Mouse (Mus musculus): ENCODE measurements at regions not wholly inside any gene's neighbourhood (a gene's known extent, or its start where the extent isn't known, plus 50 kb on each side); places are given as distances from the start of the nearest gene placed in this dataset.

DNA sequence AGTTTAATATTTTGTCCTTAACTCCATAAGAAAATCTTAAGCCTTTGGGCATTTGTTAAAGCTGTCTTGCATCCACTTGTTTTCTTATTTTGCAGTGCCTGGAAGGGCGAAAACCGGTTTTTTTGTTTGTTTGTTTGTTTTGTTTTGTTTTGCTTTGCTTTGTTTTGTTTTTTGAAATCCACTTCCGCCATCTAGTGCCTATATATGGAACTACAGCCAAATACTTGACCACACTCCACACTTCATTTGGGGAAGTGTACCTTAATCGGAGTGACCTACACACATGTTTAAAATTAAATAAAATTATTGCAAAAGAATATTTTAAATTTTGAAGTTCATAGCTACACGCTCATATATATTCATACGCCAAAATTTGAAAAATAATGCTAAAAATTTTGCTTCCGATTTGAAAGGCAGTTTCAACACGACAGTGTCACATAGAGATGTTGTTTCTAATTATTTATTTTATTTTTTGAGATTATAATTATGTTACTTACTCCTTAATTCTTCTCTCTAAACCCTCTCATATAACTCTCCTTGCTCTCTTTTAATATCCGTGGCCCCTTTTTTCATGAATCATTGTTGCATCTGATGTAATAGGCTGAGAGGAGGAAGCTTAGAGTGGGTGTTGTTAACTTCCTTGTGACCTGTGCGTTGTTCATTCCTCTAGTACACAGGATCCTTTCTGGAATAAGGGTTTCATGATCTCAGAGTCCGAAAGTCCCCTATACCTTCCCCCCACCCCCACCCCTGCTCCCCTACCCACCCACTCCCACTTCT lies 205.4 kb upstream of the Pof1b start:
- H3K36me3 ChIP-seq (ENCODE audit: insufficient read depth, low read length), result no peaks in the 10 kb centered on the region
- 37% methylated on average over 11 of the region's 11 CpGs for WGBS
- H3K4me2 ChIP-seq (replicated peaks; ENCODE audit: low read depth, low read length), result no peak overlapping the region
- H3K27ac ChIP-seq (ENCODE audit: low read length), result no peak overlapping the region
- no peak overlapping the region for H3K9ac ChIP-seq (replicated peaks; ENCODE audit: low read depth)
- DNase-seq (ENCODE audit: low spot score) (peak; percentile 13), ATAC-seq (no peak)
- no peaks in the 10 kb centered on the region for H3K27me3 ChIP-seq (replicated peaks; ENCODE audit: insufficient read depth, low read length)
- no peak for TF ChIP-seq EP300 (IDR thresholded peaks at IDR 0.05)
- TF ChIP-seq CTCF (IDR thresholded peaks at IDR 0.05), result peak; percentile 67
- H3K4me3 ChIP-seq (ENCODE audit: low read depth, low read length), result no peak overlapping the region
- no peaks in the 10 kb centered on the region for H3K4me1 ChIP-seq (ENCODE audit: insufficient read depth, low read depth, low read length)
- H3K9me3 ChIP-seq (ENCODE audit: low read length), result no peaks in the 10 kb centered on the region

DNA sequence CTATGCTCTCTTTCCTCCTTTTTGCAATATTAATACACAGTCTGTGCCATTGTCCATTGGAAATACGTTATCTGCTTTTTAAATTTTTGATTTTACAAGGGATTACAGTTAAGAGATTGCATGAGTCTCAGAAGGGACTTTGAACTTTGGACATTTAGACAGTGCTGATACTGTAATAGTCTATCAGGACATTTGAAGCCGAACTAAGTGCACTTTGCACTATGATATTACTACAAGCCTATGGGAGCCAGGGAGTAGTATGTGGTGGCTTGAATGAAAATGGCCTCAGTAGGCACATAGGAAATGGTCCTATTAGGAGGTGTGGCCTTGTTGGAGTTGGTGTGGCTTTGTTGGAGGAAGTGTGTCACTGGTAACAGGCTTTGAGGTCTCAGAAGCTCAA lies 188.1 kb upstream of the Pof1b start:
- H3K4me3 ChIP-seq (ENCODE audit: low read depth, low read length), result no peak overlapping the region
- H3K36me3 ChIP-seq (ENCODE audit: insufficient read depth, low read length), result no peaks in the 10 kb centered on the region
- DNase-seq (ENCODE audit: low spot score) (no peak), ATAC-seq (no peak)
- H3K4me2 ChIP-seq (replicated peaks; ENCODE audit: low read depth, low read length), result no peak overlapping the region
- no peaks in the 10 kb centered on the region for H3K27me3 ChIP-seq (replicated peaks; ENCODE audit: insufficient read depth, low read length)
- WGBS, result 82% methylated on average over 2 of the region's 2 CpGs
- no peaks in the 10 kb centered on the region for H3K4me1 ChIP-seq (ENCODE audit: insufficient read depth, low read depth, low read length)
- H3K9ac ChIP-seq (replicated peaks; ENCODE audit: low read depth), result no peak overlapping the region
- no peaks in the 10 kb centered on the region for H3K9me3 ChIP-seq (ENCODE audit: low read length)
- TF ChIP-seq CTCF (IDR thresholded peaks at IDR 0.05) (no peak), EP300 (IDR thresholded peaks at IDR 0.05) (no peak)
- no peak overlapping the region for H3K27ac ChIP-seq (ENCODE audit: low read length)

All from lung, postnatal 0 days (tissue).